Mouse (Mus musculus): ENCODE measurements around the gene Rars2. TPM values are rescaled to one million over a fixed set of nuclear protein-coding genes. Genes with fewer than 3 reads are reported as not detected.

Gene Rars2
- polyA plus RNA-seq, 1 experiment = 7.5 TPM

DNA sequence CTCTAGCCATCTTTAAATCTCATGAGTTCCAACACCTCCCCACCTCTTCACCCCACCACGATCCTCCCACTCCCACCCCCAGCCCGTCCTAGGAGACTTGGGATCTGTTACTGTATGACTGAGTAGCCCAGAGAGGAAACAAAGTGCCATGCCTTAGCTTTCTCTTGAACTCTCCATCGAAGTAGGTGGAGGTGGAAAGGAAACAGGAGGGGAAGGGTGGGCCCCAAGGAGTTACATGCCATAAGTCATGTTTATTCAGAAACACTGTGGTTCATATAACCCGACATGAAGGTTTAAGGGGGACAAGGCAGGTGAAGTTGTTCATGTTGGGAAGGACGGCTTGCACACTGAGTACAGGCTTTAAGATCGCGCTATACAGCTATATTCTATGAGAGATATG is 22.6 kb downstream of the Rars2 start:
- no peaks in the 10 kb centered on the region for H3K4me1 ChIP-seq (ENCODE audit: control insufficient read depth, insufficient read depth, low read length)
- WGBS = 88% methylated on average over 7 of the region's 7 CpGs
- no peak overlapping the region for H3K4me3 ChIP-seq (replicated peaks; ENCODE audit: extremely low read depth, low read depth, low read length)
- no peak for DNase-seq
- TF ChIP-seq CTCF (IDR thresholded peaks at IDR 0.05; ENCODE audit: insufficient read depth, low read length) = no peak
- TF ChIP-seq POLR2A (IDR thresholded peaks at IDR 0.05; ENCODE audit: borderline replicate concordance, extremely low read depth, low read depth, low read length) = no peak

- 86% methylated on average over 4 of the region's 4 CpGs for WGBS
- Histone ChIP-seq H3K4me3 (replicated peaks; ENCODE audit: extremely low read depth, low read depth, low read length) (no peak overlapping the region), H3K4me1 (ENCODE audit: control insufficient read depth, insufficient read depth, low read length) (no peaks in the 10 kb centered on the region)
- no peak for DNase-seq
- no peak for TF ChIP-seq POLR2A (IDR thresholded peaks at IDR 0.05; ENCODE audit: borderline replicate concordance, extremely low read depth, low read depth, low read length)
- no peak for TF ChIP-seq CTCF (IDR thresholded peaks at IDR 0.05; ENCODE audit: insufficient read depth, low read length)
Measured at GRCm38 (mm10) chr4:34637851-34638250, 23.1 kb downstream of the Rars2 start.

DNA sequence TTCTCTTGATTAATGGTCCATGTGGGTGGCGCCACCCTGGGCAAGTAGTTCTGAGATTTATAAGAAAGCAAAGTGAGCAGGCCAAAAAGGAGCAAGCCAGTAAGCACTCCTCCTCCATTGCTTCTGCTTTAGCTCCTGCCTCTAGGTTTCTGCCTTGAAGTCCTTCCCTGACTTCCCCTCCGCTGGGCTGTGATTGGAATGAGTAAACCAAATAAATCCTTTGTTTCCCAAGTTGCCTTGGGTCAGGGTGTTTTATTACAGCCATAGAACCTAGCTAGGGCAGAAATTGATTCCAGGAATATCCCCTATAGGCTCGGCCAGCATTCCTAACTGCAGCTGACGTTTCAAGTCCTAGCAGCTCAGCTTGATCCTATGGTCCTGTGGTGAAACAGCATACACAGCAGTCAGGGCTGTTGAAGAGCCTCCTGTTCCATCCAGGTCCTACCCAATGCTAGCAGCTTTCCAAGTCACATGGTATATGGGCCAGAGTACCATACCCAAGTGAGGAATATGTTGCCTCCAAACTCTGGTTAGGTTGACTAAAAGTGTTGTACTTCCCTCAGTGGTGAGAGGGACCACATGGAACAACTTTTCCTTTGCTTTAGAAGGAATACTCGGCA is 25.1 kb downstream of the Rars2 start:
- DNase-seq = no peak
- TF ChIP-seq POLR2A (IDR thresholded peaks at IDR 0.05; ENCODE audit: borderline replicate concordance, extremely low read depth, low read depth, low read length) = no peak
- TF ChIP-seq CTCF (IDR thresholded peaks at IDR 0.05; ENCODE audit: insufficient read depth, low read length) = no peak
- H3K4me3 ChIP-seq (replicated peaks; ENCODE audit: extremely low read depth, low read depth, low read length) = no peak overlapping the region
- WGBS = 95% methylated on average over 5 of the region's 5 CpGs
- H3K4me1 ChIP-seq (ENCODE audit: control insufficient read depth, insufficient read depth, low read length) = no peaks in the 10 kb centered on the region

DNA sequence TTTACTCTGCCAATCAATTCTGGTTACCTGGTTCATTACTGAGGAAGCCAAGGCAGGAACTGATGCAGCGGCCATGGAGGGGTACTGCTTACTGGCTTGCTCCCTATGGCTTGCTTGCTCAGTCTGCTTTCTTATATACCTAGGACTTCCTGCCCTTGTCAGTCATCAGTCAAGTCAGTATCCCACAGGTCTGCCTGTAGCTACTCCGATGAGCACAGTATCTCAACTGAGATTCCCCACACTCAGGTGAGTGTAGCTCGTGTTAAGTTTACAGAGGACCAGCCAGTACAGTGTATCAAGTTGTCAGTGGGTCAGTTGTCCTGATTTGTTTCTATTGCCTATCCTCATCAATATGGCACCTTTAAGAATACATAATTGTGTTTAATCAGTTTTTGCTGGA is 26.0 kb downstream of the Rars2 start:
- Histone ChIP-seq H3K4me3 (replicated peaks; ENCODE audit: extremely low read depth, low read depth, low read length) (no peak overlapping the region), H3K4me1 (ENCODE audit: control insufficient read depth, insufficient read depth, low read length) (no peaks in the 10 kb centered on the region)
- TF ChIP-seq POLR2A (IDR thresholded peaks at IDR 0.05; ENCODE audit: borderline replicate concordance, extremely low read depth, low read depth, low read length) = no peak
- TF ChIP-seq CTCF (IDR thresholded peaks at IDR 0.05; ENCODE audit: insufficient read depth, low read length) = no peak
- 96% methylated on average over 3 of the region's 3 CpGs for WGBS
- no peak for DNase-seq

DNA sequence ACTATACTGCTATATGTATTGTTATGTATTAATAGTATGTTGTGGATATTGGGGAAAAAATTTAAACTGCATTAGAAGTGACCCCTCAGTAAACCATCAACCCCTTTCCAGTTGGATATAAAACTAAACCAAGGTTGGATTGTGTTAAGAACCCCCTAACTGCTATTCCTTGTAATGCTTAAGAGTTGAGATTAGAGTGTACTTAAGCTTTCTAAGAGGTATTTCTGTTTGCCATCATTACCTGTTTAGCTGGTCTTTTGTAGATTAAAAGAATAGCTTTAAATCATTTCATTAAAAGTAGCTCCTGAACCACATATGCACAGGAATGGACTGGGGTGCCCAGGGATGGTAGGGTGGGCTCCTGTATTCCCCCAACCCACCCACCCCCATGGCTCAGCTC is 30.0 kb downstream of the Rars2 start:
- Histone ChIP-seq H3K4me1 (ENCODE audit: control insufficient read depth, insufficient read depth, low read length) (no peaks in the 10 kb centered on the region), H3K4me3 (replicated peaks; ENCODE audit: extremely low read depth, low read depth, low read length) (no peak overlapping the region)
- no peak for DNase-seq
- no peak for TF ChIP-seq CTCF (IDR thresholded peaks at IDR 0.05; ENCODE audit: insufficient read depth, low read length)
- TF ChIP-seq POLR2A (IDR thresholded peaks at IDR 0.05; ENCODE audit: borderline replicate concordance, extremely low read depth, low read depth, low read length) = no peak

DNA sequence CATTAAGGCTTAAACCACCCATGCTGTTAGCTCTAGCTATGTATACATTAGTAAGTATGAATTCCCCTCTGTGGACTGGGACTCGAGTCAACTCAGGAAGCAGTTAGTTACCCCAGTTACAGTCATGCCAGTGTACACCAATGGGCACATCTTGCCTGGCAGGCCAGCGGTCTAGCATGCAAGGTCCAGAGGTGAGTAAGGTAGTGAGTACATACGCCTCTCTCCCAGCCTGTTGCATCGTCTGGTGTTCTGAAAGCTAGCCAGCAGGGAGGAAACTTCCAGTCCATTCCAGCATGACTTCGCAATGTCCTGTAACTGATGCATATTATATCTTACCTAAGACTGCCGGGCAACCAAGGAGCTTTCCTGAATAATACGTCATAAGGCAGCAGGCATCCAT is 38.4 kb downstream of the Rars2 start:
- no peak for DNase-seq
- no peak for TF ChIP-seq POLR2A (IDR thresholded peaks at IDR 0.05; ENCODE audit: borderline replicate concordance, extremely low read depth, low read depth, low read length)
- no peak for TF ChIP-seq CTCF (IDR thresholded peaks at IDR 0.05; ENCODE audit: insufficient read depth, low read length)
- WGBS = 86% methylated on average over 7 of the region's 7 CpGs
- Histone ChIP-seq H3K4me3 (replicated peaks; ENCODE audit: extremely low read depth, low read depth, low read length) (no peak overlapping the region), H3K4me1 (ENCODE audit: control insufficient read depth, insufficient read depth, low read length) (no peaks in the 10 kb centered on the region)

GRCm38 (mm10) chr4:34656101-34656500 is 41.3 kb downstream of the Rars2 start:
- DNase-seq = no peak
- 94% methylated on average over 10 of the region's 10 CpGs for WGBS
- Histone ChIP-seq H3K4me1 (ENCODE audit: control insufficient read depth, insufficient read depth, low read length) (no peaks in the 10 kb centered on the region), H3K4me3 (replicated peaks; ENCODE audit: extremely low read depth, low read depth, low read length) (no peak overlapping the region)
- TF ChIP-seq CTCF (IDR thresholded peaks at IDR 0.05; ENCODE audit: insufficient read depth, low read length) = no peak
- no peak for TF ChIP-seq POLR2A (IDR thresholded peaks at IDR 0.05; ENCODE audit: borderline replicate concordance, extremely low read depth, low read depth, low read length)

GRCm38 (mm10) chr4:34659012-34659411 is 44.3 kb downstream of the Rars2 start:
- no peak for TF ChIP-seq POLR2A (IDR thresholded peaks at IDR 0.05; ENCODE audit: borderline replicate concordance, extremely low read depth, low read depth, low read length)
- no peak for TF ChIP-seq CTCF (IDR thresholded peaks at IDR 0.05; ENCODE audit: insufficient read depth, low read length)
- Histone ChIP-seq H3K4me1 (ENCODE audit: control insufficient read depth, insufficient read depth, low read length) (no peaks in the 10 kb centered on the region), H3K4me3 (replicated peaks; ENCODE audit: extremely low read depth, low read depth, low read length) (no peak overlapping the region)
- no peak for DNase-seq
- WGBS = 83% methylated on average over 2 of the region's 2 CpGs

DNA sequence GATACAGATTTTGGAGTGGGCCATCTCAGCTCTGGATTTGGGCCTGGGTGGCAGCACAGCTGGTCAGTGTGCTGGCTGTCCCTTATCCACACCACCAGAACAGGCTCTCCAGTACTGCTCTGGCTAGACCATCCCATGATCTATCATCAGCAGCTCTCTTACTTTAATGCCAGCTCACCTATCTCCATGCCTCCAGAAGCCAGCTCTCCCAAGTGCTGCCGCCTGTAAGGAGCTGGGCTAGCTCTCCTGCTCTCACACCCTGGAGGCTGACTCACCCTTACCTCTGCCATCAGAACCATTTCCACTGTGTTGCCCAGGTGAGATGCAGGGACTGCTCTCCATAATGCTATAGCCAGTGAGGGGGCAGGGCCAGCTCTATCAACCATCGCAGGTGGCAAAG is 46.8 kb downstream of the Rars2 start:
- TF ChIP-seq CTCF (IDR thresholded peaks at IDR 0.05; ENCODE audit: insufficient read depth, low read length) (no peak), POLR2A (IDR thresholded peaks at IDR 0.05; ENCODE audit: borderline replicate concordance, extremely low read depth, low read depth, low read length) (no peak)
- WGBS = 90% methylated on average over 2 of the region's 2 CpGs
- no peak for DNase-seq
- Histone ChIP-seq H3K4me3 (replicated peaks; ENCODE audit: extremely low read depth, low read depth, low read length) (no peak overlapping the region), H3K4me1 (ENCODE audit: control insufficient read depth, insufficient read depth, low read length) (no peaks in the 10 kb centered on the region)

- Histone ChIP-seq H3K4me1 (ENCODE audit: control insufficient read depth, insufficient read depth, low read length) (no peaks in the 10 kb centered on the region), H3K4me3 (replicated peaks; ENCODE audit: extremely low read depth, low read depth, low read length) (no peak overlapping the region)
- DNase-seq = no peak
- 81% methylated on average over 6 of the region's 6 CpGs for WGBS
- no peak for TF ChIP-seq POLR2A (IDR thresholded peaks at IDR 0.05; ENCODE audit: borderline replicate concordance, extremely low read depth, low read depth, low read length)
- no peak for TF ChIP-seq CTCF (IDR thresholded peaks at IDR 0.05; ENCODE audit: insufficient read depth, low read length)
Measured at GRCm38 (mm10) chr4:34661927-34662326, 47.2 kb downstream of the Rars2 start.

Measured in lung, adult 2 months (tissue).